Mouse (Mus musculus) forebrain, embryonic 11.5 days (tissue): ENCODE results near the gene Bckdk. TPM values are rescaled to one million over a fixed set of nuclear protein-coding genes. Genes with fewer than 3 reads are reported as not detected.
A peak's percentile ranks its signal among the peaks of the same experiment; 100 is the strongest.

Source experiments
- ATAC-seq: fragments of 200-750 bp; cut with Nextera tagmentation; replicated peaks from 2 replicates; pipeline ENCODE4 v1.8.0; 2017; ENCODE audit warnings: moderate TSS enrichment; ENCODE audit not compliant: low FRiP score
- DNase-seq: peaks from one replicate; pipeline ENCODE4 v3.0.0-alpha.2; 2017; ENCODE audit warnings: low spot score
- H3K27ac ChIP-seq: fragments of 300-500 bp; sonication (generic); 2 replicates; pipeline ENCODE4 v1.5.1; 2014; ENCODE audit warnings: low read depth, low read length
- H3K27me3 ChIP-seq: fragments of 300-500 bp; sonication (generic); 2 replicates; pipeline ENCODE4 v1.6.1; 2014; ENCODE audit warnings: mild to moderate bottlenecking, low read length, mixed read lengths; ENCODE audit not compliant: control insufficient read depth, insufficient read depth
- H3K36me3 ChIP-seq: fragments of 300-500 bp; sonication (generic); 2 replicates; pipeline ENCODE4 v1.6.1; 2014; ENCODE audit warnings: mild to moderate bottlenecking, low read length, moderate library complexity, mixed read lengths; ENCODE audit not compliant: control insufficient read depth, insufficient read depth
- H3K4me1 ChIP-seq: fragments of 300-500 bp; sonication (generic); replicated peaks from 2 replicates; pipeline ENCODE4 v1.6.1; 2014; ENCODE audit warnings: low read length, mixed read lengths; ENCODE audit not compliant: control insufficient read depth, insufficient read depth
- H3K4me2 ChIP-seq: fragments of 300-500 bp; sonication (generic); 2 replicates; pipeline ENCODE4 v1.6.1; 2014; ENCODE audit warnings: low read depth, mild to moderate bottlenecking, low read length, moderate library complexity, mixed read lengths; ENCODE audit not compliant: severe bottlenecking
- H3K4me3 ChIP-seq: fragments of 300-500 bp; sonication (generic); 2 replicates; pipeline ENCODE4 v1.5.1; 2014; ENCODE audit warnings: low read depth, low read length
- H3K9ac ChIP-seq: fragments of 300-500 bp; sonication (generic); 2 replicates; pipeline ENCODE4 v1.6.1; 2014; ENCODE audit warnings: low read length
- H3K9me3 ChIP-seq: fragments of 300-500 bp; sonication (generic); 2 replicates; pipeline ENCODE4 v1.6.1; 2016; ENCODE audit warnings: low read length, mixed read lengths; ENCODE audit not compliant: control insufficient read depth
- WGBS: fragments of 180-500 bp; shearing (Covaris S2); extraction: QIAGEN DNeasy Blood & Tissue Kit; methylation state at CpG from one replicate; pipeline ENCODE4 v1.1.7; 2014; 5-methylcytosine and 5-hydroxymethylcytosine counted together
- polyA plus RNA-seq: library from polyadenylated mRNA; unstranded; fragments of >200 nt; fragmentation: Nextera tagmentation; extraction: Ambion mirVana; gene quantifications from 2 replicates; pipeline ENCODE4 v1.2.1, GENCODE M21; 2014

Gene Bckdk
- 102 and 139 TPM in 2 replicates for polyA plus RNA-seq

DNA sequence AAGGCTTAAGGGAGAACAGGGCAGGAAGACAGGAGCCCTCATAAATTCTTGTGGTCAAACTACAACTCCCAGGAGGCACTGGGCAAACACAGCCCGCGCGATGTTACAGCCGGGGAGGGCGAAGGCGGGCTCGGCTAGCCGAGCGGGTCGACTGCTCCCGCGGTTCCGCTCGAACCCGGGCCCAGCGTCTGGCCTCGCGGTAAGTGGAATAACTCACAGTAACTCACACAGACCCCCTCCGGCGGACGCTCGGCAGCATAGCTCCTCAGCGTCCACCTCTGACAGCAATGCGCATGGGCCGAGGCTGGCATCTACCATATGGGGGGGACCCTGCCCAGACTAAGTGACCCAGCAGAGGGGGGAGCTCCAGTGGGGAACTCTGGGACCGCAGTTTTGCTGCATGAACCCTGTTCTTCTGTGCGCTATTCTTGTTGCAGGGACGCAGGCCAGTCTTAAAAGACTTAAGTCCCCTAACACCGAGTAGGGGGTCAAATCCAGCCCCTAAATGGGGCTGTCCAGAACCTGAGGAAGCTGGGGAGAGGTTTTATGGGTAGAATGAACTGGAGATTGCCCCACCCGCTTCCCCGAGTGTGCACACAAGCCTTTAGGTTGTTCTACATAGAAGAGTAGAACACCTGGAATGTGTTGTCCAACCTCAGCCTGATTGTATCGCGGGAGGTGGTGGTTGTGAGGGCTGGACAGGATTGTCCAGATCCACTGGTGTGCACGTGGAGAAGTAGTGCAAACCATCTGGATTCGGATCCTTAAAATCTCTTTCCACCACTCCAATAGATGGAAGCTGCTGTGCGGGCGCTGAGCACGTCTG, at the start of gene Bckdk:
TSS of gene Bckdk (plus strand) at position 112 of the 826 bp plus-strand sequence.
- H3K4me2 ChIP-seq, result peak within 1 kb of the TSS; percentile 86
- H3K4me3 ChIP-seq, result peak within 1 kb of the TSS; percentile 71
- H3K9me3 ChIP-seq, result no peaks in the 10 kb centered on the region
- H3K9ac ChIP-seq, result peak within 1 kb of the TSS; percentile 87
- peaks cover 3% of the 10 kb centered on the region; the same call in 1 of the 2 replicates for H3K4me1 ChIP-seq
- 8% methylated on average over 38 of the region's 38 CpGs for WGBS
- DNase-seq (peak; percentile 89), ATAC-seq (peak; percentile 93)
- H3K36me3 ChIP-seq, result peaks cover 13% of the 10 kb centered on the region
- H3K27me3 ChIP-seq, result no peaks in the 10 kb centered on the region
- peak within 1 kb of the TSS; percentile 63; the same call in 1 of the 2 replicates for H3K27ac ChIP-seq

DNA sequence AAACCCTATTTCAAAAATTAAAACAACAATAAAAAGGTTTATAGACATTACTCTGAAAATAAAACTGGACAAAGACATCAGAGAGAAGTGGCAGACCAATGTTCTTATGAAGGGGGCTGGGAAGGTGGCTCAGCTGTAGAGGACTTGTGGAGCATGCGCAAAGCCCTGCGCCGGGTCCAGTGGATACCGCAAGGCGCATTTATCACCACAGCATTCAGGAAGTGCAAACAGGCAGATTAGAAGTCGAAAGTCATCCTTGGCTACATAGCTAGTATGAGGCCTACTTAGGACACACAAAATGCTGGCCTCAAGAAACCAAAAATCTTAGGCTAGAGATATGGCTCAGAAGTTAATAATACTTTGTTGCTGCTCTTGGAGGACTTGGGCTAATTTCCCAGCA, 45.6 kb upstream of the Bckdk start:
- H3K27ac ChIP-seq, result no peak overlapping the region
- H3K9ac ChIP-seq, result no peak overlapping the region
- H3K27me3 ChIP-seq, result no peaks in the 10 kb centered on the region
- H3K36me3 ChIP-seq, result no peaks in the 10 kb centered on the region
- 94% methylated on average over 6 of the region's 6 CpGs for WGBS
- H3K9me3 ChIP-seq, result no peaks in the 10 kb centered on the region
- H3K4me2 ChIP-seq, result no peak overlapping the region
- DNase-seq (no peak), ATAC-seq (no peak)
- no peak overlapping the region for H3K4me3 ChIP-seq
- no peaks in the 10 kb centered on the region for H3K4me1 ChIP-seq

DNA sequence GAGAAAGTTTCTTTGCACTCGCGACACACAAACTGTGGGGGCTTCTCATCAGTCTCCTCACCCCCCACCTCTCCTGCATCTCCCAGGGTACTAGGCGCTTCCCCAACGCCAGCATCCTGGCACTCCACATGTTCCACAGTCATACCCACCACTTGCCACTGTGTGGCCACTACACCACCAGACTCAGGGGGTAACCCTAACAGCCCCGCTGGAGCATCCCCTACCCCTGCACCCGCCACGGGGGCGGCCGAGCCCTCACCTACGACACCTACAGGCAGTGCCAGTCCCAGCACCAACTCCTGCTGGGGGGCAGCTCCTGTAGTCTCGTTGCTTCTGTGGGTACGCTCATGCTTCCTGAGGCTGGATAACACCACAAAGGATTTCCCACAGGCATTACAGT, 37.4 kb upstream of the Bckdk start:
- H3K9me3 ChIP-seq, result no peaks in the 10 kb centered on the region
- H3K4me2 ChIP-seq, result no peak overlapping the region
- H3K36me3 ChIP-seq, result peaks cover 11% of the 10 kb centered on the region; the same call in 1 of the 2 replicates
- no peaks in the 10 kb centered on the region for H3K27me3 ChIP-seq
- no peak overlapping the region for H3K27ac ChIP-seq
- 91% methylated on average over 12 of the region's 12 CpGs for WGBS
- H3K9ac ChIP-seq, result no peak overlapping the region
- DNase-seq (no peak), ATAC-seq (no peak)
- H3K4me1 ChIP-seq, result no peaks in the 10 kb centered on the region
- H3K4me3 ChIP-seq, result no peak overlapping the region

- DNase-seq, result no peak
- no peaks in the 10 kb centered on the region for H3K4me1 ChIP-seq
- H3K27me3 ChIP-seq, result no peaks in the 10 kb centered on the region
- H3K27ac ChIP-seq, result no peak overlapping the region
- 96% methylated on average over 18 of the region's 18 CpGs for WGBS
- no peak overlapping the region for H3K9ac ChIP-seq
- ATAC-seq, result no peak
- H3K4me3 ChIP-seq, result no peak overlapping the region
- peaks cover 11% of the 10 kb centered on the region; the same call in 1 of the 2 replicates for H3K36me3 ChIP-seq
- H3K9me3 ChIP-seq, result no peaks in the 10 kb centered on the region
- no peak overlapping the region for H3K4me2 ChIP-seq
Observed at GRCm38 (mm10) chr7:127867641-127868040, 36.2 kb upstream of the Bckdk start.

DNA sequence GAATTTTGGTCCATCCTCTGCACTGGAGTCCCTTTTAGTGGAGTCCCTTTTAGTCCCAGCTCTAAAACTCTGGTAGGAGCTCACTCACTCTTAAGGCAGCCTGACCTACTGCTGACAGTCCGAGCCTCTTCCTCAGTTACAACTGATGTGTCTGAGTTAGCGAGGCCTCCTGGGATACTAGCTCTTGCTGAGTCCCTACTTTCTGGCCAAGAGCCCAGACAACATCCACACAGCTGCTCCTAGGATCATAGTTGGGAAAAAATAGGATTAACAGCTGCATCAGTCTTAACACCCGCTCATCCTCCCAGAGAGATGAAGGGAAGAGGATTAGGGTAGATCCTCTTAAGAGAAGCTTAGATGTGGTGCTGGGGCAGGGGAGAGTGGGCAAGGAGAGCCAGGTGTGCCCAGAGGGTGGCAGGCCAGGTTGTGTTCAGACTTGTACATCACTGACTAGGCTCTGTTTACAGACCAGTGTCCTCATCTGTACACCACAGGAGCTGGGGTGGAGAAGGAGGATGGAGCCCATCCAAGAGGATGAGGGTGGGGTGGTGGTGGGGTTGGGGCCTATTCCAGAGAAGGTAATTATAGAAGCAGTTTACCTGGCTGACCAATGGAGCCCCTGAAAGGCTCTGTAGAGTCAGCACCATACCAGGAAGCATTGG, 34.6 kb upstream of the Bckdk start:
- H3K4me3 ChIP-seq, result no peak overlapping the region
- H3K27ac ChIP-seq, result no peak overlapping the region
- no peaks in the 10 kb centered on the region for H3K9me3 ChIP-seq
- H3K4me1 ChIP-seq, result peaks cover 4% of the 10 kb centered on the region; the same call in 1 of the 2 replicates
- no peak overlapping the region for H3K9ac ChIP-seq
- H3K27me3 ChIP-seq, result no peaks in the 10 kb centered on the region
- H3K4me2 ChIP-seq, result no peak overlapping the region
- DNase-seq (no peak), ATAC-seq (no peak)
- peaks cover 11% of the 10 kb centered on the region; the same call in 1 of the 2 replicates for H3K36me3 ChIP-seq
- WGBS, result 78% methylated on average over 3 of the region's 3 CpGs

- ATAC-seq, result no peak
- DNase-seq, result no peak
- H3K9ac ChIP-seq, result no peak overlapping the region
- no peak overlapping the region for H3K4me3 ChIP-seq
- H3K36me3 ChIP-seq, result peaks cover 11% of the 10 kb centered on the region; the same call in 1 of the 2 replicates
- H3K27me3 ChIP-seq, result no peaks in the 10 kb centered on the region
- no peak overlapping the region for H3K4me2 ChIP-seq
- H3K9me3 ChIP-seq, result no peaks in the 10 kb centered on the region
- 87% methylated on average over 5 of the region's 5 CpGs for WGBS
- no peak overlapping the region for H3K27ac ChIP-seq
- H3K4me1 ChIP-seq, result peaks cover 7% of the 10 kb centered on the region; the same call in 1 of the 2 replicates
Observed at GRCm38 (mm10) chr7:127870136-127870821, 33.6 kb upstream of the Bckdk start.

- ATAC-seq (peak; percentile 9; the same call in 1 of the 2 replicates), DNase-seq (no peak)
- peak overlapping the region; percentile 93 for H3K9ac ChIP-seq
- peak overlapping the region; percentile 95 for H3K4me3 ChIP-seq
- H3K4me1 ChIP-seq, result peaks cover 13% of the 10 kb centered on the region; the same call in 1 of the 2 replicates
- H3K27me3 ChIP-seq, result no peaks in the 10 kb centered on the region
- peak overlapping the region; percentile 97 for H3K27ac ChIP-seq
- H3K36me3 ChIP-seq, result peaks cover 16% of the 10 kb centered on the region
- 4% methylated on average over 20 of the region's 20 CpGs for WGBS
- peak overlapping the region; percentile 70 for H3K4me2 ChIP-seq
- no peaks in the 10 kb centered on the region for H3K9me3 ChIP-seq
Observed at GRCm38 (mm10) chr7:127874812-127875626, 28.9 kb upstream of the Bckdk start.
